Mouse (Mus musculus) heart, adult 2 months (tissue): Measurements from ENCODE around the gene Rreb1.

Experiments
- CTCF ChIP-seq: fragments of 200-600 bp; IDR thresholded peaks from 2 replicates; pipeline ENCODE4 v1.8.1; 2022; ENCODE audit warnings: antibody characterized with exemption, mild to moderate bottlenecking, moderate library complexity
- EP300 ChIP-seq: fragments of 200-500 bp; IDR thresholded peaks from 2 replicates; pipeline ENCODE4 v1.6.1; 2011; ENCODE audit warnings: low read depth, low read length, control low read depth; ENCODE audit not compliant: insufficient read depth
- POLR2A ChIP-seq: fragments of 200-500 bp; IDR thresholded peaks from 2 replicates; pipeline ENCODE4 v1.6.1; 2011; ENCODE audit warnings: mild to moderate bottlenecking, low read depth, low read length, control low read depth; ENCODE audit not compliant: insufficient read depth

DNA sequence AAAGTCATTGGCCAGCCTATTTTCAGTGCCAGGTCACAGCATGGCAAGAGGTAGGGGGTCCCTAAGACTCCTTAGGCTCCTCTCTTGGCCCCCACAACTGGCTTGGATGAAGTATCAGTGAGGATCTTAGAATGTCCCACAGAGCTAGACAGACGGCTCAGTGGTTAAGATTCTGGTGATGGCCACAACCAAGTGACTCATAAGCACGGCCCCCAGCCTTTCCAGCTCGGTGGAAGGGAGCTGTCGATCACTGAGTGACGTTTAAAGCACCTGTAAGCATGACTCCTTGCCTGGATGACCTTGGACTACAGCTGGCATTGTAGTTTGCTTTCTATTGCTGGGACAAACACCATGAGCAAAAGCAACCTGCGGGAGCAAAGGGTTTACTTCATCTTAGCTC, 174.8 kb downstream of the Rreb1 start:
- TF ChIP-seq CTCF = no peak
- TF ChIP-seq POLR2A = no peak
- no peak for TF ChIP-seq EP300
